Mouse (Mus musculus) CH12.LX (cell line): ENCODE data around the gene Smarcad1.

Experiments used
- CTCF ChIP-seq, 2 experiments: IDR thresholded peaks in 1 of 2; conservative IDR thresholded peaks in 1 of 2; 2 replicates each; pipeline ENCODE4 v1.5.1; 2011 to 2012; ENCODE audit warnings: low read depth in 2 of 2, low read length in 2 of 2, improper control_type of control experiment in 1 of 2, inconsistent platforms in 1 of 2, mild to moderate bottlenecking in 1 of 2, moderate library complexity in 1 of 2
- GABPA ChIP-seq: IDR thresholded peaks from 2 replicates; pipeline ENCODE4 v1.6.1; 2012; ENCODE audit warnings: low read depth, low read length, improper control_type of control experiment, inconsistent platforms; ENCODE audit not compliant: insufficient replicate concordance
- MAZ ChIP-seq: IDR thresholded peaks from 2 replicates; pipeline ENCODE4 v1.6.1; 2012; ENCODE audit warnings: low read depth, mild to moderate bottlenecking, inconsistent platforms, low read length, improper control_type of control experiment, moderate library complexity

GRCm38 (mm10) chr6:65164137-65164536 lies 121.8 kb downstream of the Smarcad1 start:
- TF ChIP-seq CTCF (conservative IDR thresholded peaks at IDR 0.05 in 1 of 2, IDR thresholded peaks at IDR 0.05 in 1 of 2; ENCODE audit: low read depth in 2 of 2, low read length in 2 of 2): no peak
- TF ChIP-seq MAZ: no peak
- no peak for TF ChIP-seq GABPA
